Mouse (Mus musculus): ENCODE measurements around the gene Acad10.

- TF ChIP-seq EP300 (IDR thresholded peaks at IDR 0.05) (no peak), CTCF (IDR thresholded peaks at IDR 0.05) (no peak)
These were observed 36.4 kb upstream of the Acad10 start for GRCm38 (mm10) chr5:121696761-121697160.

All from lung, postnatal 0 days (tissue).